8 mouse cellular contexts compared by ENCODE assay signal in the genomic region with DNA sequence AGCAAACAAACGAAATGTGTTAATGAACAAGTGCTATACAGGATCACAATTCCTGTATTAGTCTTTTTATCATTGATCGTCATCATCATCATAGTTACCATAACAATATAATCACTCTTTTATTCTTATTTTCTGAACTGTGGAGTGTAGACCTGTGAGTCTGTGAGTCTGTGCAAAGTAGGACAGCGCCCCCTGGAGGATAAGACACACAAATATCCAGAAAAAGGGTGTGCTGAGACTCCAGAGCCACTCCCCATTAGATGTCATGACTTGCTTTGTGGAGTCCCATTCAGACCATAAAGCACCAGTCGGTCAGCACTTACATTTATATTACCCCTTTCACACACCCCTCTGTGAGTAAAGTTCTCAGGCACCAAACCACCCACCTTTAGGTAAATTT.
DNase-seq lines count a peak whose midpoint lies in the region; ATAC-seq lines count a peak whose summit lies in the region.

No protein-coding gene starts in this region.

- no peak for ATAC-seq in CD4-positive, CD25-positive, alpha-beta regulatory T cell, adult 4 months
- no peak for ATAC-seq in kidney, embryonic 15.5 days (replicated peaks; ENCODE audit: low FRiP score)
- ATAC-seq in granulocyte monocyte progenitor cell, adult 5-6 weeks (replicated peaks; ENCODE audit: poor library complexity, severe bottlenecking) = peak; percentile 52; the same call in 1 of the 2 replicates
- peak; percentile 35; the same call in 1 of the 2 replicates for ATAC-seq in megakaryocyte, adult 5-6 weeks (ENCODE audit: poor library complexity, severe bottlenecking)

- H3K4me3 ChIP-seq in kidney, embryonic 15.5 days (replicated peaks) = no peak overlapping the region

- WGBS in kidney, embryonic 15.5 days = 55% methylated on average over 4 of the region's 4 CpGs

- H3K27ac ChIP-seq in kidney, embryonic 15.5 days = no peak overlapping the region

- no peaks in the 10 kb centered on the region for H3K4me1 ChIP-seq in kidney, embryonic 15.5 days

- no peaks in the 10 kb centered on the region for H3K9me3 ChIP-seq in kidney, embryonic 15.5 days (replicated peaks)

- peak; percentile 1 for DNase-seq in CD4-positive, CD25-positive, alpha-beta regulatory T cell, adult 2 months (ENCODE audit: low read depth, low spot score)
- peak; percentile 22 to 30 for DNase-seq in kidney, postnatal 4 days
- DNase-seq in WW6 (ENCODE audit: low read depth, low spot score) = peak; percentile 55
- DNase-seq in spleen, postnatal 14 days (ENCODE audit: low spot score in 2 of 2) = no peak

- H3K27me3 ChIP-seq in kidney, embryonic 15.5 days = no peaks in the 10 kb centered on the region

- H3K36me3 ChIP-seq in kidney, embryonic 15.5 days = no peaks in the 10 kb centered on the region

- H3K4me2 ChIP-seq in kidney, embryonic 15.5 days = no peak overlapping the region

- no peak overlapping the region for H3K9ac ChIP-seq in kidney, embryonic 15.5 days

Comparison
In these comparisons a context has a peak if more than half of its experiments do, and no peak if none do; other contexts are left out.
1. DNase-seq: peak in CD4-positive, CD25-positive, alpha-beta regulatory T cell, adult 2 months (single experiment), kidney, postnatal 4 days (2 of 2) and WW6 (single experiment); none in spleen, postnatal 14 days (0 of 2).
2. ATAC-seq: peak in granulocyte monocyte progenitor cell, adult 5-6 weeks (single experiment) and megakaryocyte, adult 5-6 weeks (single experiment); none in CD4-positive, CD25-positive, alpha-beta regulatory T cell, adult 4 months (single experiment) and kidney, embryonic 15.5 days (single experiment).